Mouse (Mus musculus): ENCODE data around the gene S100g.

The S100g gene

GRCm38 (mm10) chrX:162964383-162964782 lies at the start of gene S100g:
Gene S100g, minus strand, starts transcription at chrX:162964599.
- DNase-seq = no peak

- DNase-seq = no peak
These were observed 27.7 kb upstream of the S100g start for GRCm38 (mm10) chrX:162992121-162992520.

GRCm38 (mm10) chrX:162991396-162991795 lies 27.0 kb upstream of the S100g start:
- DNase-seq = no peak

GRCm38 (mm10) chrX:162986876-162987495 lies 22.6 kb upstream of the S100g start:
- no peak for DNase-seq

- no peak for DNase-seq
These were observed 11.8 kb upstream of the S100g start for GRCm38 (mm10) chrX:162976194-162976593.

- no peak for DNase-seq
These were observed 3.1 kb upstream of the S100g start for GRCm38 (mm10) chrX:162967456-162967855.

- no peak for DNase-seq
These were observed 559 bp downstream of the S100g start for GRCm38 (mm10) chrX:162963840-162964239.

- no peak for DNase-seq
These were observed 6.5 kb downstream of the S100g start for GRCm38 (mm10) chrX:162957921-162958320.

- DNase-seq = peak; percentile 15
These were observed 14.5 kb downstream of the S100g start for GRCm38 (mm10) chrX:162949811-162950439.

- DNase-seq = no peak
These were observed 22.4 kb downstream of the S100g start for GRCm38 (mm10) chrX:162942027-162942426.

- DNase-seq = no peak
These were observed 32.9 kb downstream of the S100g start for GRCm38 (mm10) chrX:162931467-162931866.

GRCm38 (mm10) chrX:162921487-162922125 lies 42.8 kb downstream of the S100g start:
- no peak for DNase-seq

- peak; percentile 56 for DNase-seq
These were observed 48.7 kb downstream of the S100g start for GRCm38 (mm10) chrX:162915697-162916096.

- DNase-seq = no peak
These were observed 50.7 kb downstream of the S100g start for GRCm38 (mm10) chrX:162913651-162914050.

All from thymus, postnatal 25 days (tissue).